Mouse (Mus musculus): ENCODE data around the gene Pigt. TPM values are rescaled to one million over a fixed set of nuclear protein-coding genes. Genes with fewer than 3 reads are reported as not detected.

Pigt gene
- total RNA-seq, 1 experiment from 2014 or later: 28.1 TPM

DNA sequence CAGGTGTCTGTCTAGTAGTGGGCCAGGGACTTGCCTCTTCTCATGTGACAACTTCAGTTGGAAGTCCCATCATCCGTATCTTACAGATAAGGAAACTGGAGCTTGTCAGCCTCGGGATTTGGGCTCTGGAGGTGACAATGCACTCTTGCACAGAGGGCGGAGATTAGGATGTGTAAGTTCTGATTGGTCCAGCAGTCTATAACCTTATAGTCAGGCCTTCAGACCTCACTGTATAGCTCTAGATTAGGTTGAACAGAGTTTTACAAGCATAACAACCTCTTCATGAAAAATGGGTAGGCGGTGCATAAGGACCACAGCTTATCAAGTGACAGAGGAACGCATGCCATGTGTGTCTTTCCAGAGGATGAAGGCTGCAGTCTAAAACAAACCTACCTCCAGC lies 30.5 kb upstream of the Pigt start:
- ATAC-seq (replicated peaks in 1 of 2; ENCODE audit: insufficient read depth in 1 of 2, low FRiP score in 2 of 2, low TSS enrichment in 1 of 2, low read depth in 1 of 2, poor library complexity in 2 of 2, severe bottlenecking in 2 of 2): no peak

- ATAC-seq (replicated peaks in 1 of 2; ENCODE audit: insufficient read depth in 1 of 2, low FRiP score in 2 of 2, low TSS enrichment in 1 of 2, low read depth in 1 of 2, poor library complexity in 2 of 2, severe bottlenecking in 2 of 2): peak; percentile 64 to 67; a peak in 3 of 4 replicates
Observed at GRCm38 (mm10) chr2:164470254-164470653, 27.1 kb upstream of the Pigt start.

DNA sequence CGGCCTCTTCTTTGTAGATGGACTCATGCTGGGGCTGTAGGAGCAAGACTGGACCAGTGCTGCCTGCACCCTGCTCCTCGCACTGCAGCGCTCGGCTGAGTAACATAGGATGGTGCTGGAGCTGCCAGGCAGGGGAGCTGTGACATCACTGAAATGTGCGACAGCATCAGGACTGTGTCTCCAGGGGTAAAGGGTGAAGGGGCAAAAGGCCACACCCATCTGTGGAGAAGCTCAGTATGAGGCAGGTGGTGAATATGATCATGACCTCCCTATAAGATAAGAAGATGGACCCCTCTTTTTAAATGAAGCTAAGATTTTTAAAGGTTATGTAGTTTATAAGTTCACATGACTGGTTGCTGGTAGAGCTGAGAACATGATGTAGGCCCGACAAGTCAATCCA lies 23.7 kb upstream of the Pigt start, which contains the start of gene Trp53tg5:
Gene Trp53tg5 (minus strand): TSS at position 101 of the 400 bp plus-strand sequence.
- no peak for ATAC-seq (replicated peaks in 1 of 2; ENCODE audit: insufficient read depth in 1 of 2, low FRiP score in 2 of 2, low TSS enrichment in 1 of 2, low read depth in 1 of 2, poor library complexity in 2 of 2, severe bottlenecking in 2 of 2)

GRCm38 (mm10) chr2:164485681-164486257 lies 11.6 kb upstream of the Pigt start, which contains the start of gene Dbndd2:
Dbndd2 (plus strand) TSS chr2:164486106.
- ATAC-seq (replicated peaks in 1 of 2; ENCODE audit: insufficient read depth in 1 of 2, low FRiP score in 2 of 2, low TSS enrichment in 1 of 2, low read depth in 1 of 2, poor library complexity in 2 of 2, severe bottlenecking in 2 of 2): 0 out of 4 replicates have a peak, but pooled peaks of 1 of the 2 experiments have one; percentile 2

DNA sequence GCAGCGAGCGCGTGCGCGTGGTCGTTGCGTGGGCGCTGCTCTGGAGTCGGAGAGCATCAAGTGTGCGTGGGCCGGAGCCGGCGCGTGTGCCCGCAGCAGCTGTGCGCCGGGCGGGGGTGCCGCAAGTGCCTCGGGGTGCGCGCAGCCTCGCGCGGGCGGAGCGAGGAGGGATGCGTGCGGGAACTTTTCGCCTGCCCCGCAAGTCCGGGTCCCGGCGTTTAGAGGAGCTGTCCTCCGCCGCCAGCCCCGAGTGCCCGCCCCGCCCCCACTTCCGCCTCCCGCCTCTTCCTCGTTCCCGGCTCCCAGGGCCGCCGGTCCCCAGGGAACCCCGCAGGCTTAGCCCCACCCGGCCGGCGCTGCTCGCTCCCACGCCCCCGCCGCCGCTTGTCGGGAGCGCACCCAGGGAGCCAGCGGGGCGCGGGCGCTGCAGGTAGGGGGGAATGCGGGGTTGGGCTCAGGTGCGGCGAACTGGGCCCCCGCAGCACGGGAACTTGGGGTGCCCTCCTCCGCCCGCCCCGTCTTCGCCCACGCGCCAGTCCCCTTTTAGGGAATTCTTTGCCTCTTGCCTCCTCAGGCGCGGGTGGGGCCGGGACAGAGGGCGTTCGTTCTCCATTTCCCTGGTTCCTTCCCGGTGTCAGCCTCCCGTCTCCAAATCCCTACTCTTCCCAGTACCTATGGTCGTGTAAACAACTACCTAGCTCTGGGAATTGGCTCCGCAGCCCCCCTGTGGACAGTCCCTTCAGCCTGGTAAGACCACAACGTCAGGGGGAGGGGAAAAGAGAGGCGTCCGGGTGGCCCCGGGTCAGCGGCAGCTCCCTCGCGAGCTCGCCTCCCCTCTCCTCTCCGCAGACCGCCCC lies 10.8 kb upstream of the Pigt start:
- peak in 1 of 2 experiments; percentile 50; a peak in 1 of 4 replicates for ATAC-seq (replicated peaks in 1 of 2; ENCODE audit: insufficient read depth in 1 of 2, low FRiP score in 2 of 2, low TSS enrichment in 1 of 2, low read depth in 1 of 2, poor library complexity in 2 of 2, severe bottlenecking in 2 of 2)

- 0 out of 4 replicates have a peak, but pooled peaks of 1 of the 2 experiments have one; percentile 3 for ATAC-seq (replicated peaks in 1 of 2; ENCODE audit: insufficient read depth in 1 of 2, low FRiP score in 2 of 2, low TSS enrichment in 1 of 2, low read depth in 1 of 2, poor library complexity in 2 of 2, severe bottlenecking in 2 of 2)
Observed at GRCm38 (mm10) chr2:164487115-164487527, 10.2 kb upstream of the Pigt start.

DNA sequence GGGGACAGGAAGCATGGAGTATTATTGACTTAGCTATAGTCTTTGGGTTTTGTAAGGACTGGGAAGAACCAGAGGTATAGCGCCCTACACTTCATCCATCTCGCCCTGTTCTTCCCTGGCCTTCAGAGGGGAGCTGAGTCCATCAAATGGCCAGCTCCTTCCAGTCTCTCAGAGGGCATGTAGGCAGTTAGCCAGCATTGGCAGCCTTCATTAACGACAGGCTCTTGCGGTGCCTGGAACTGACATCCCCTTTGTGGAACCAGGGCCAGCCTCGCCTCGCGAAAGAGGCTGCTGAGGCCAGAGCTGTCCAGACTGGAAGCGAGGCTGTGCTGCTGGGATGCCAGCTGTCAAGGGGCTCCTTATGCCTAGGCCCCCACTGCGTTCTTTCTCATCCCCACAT lies 9.5 kb upstream of the Pigt start:
- ATAC-seq (replicated peaks in 1 of 2; ENCODE audit: insufficient read depth in 1 of 2, low FRiP score in 2 of 2, low TSS enrichment in 1 of 2, low read depth in 1 of 2, poor library complexity in 2 of 2, severe bottlenecking in 2 of 2): no peak

DNA sequence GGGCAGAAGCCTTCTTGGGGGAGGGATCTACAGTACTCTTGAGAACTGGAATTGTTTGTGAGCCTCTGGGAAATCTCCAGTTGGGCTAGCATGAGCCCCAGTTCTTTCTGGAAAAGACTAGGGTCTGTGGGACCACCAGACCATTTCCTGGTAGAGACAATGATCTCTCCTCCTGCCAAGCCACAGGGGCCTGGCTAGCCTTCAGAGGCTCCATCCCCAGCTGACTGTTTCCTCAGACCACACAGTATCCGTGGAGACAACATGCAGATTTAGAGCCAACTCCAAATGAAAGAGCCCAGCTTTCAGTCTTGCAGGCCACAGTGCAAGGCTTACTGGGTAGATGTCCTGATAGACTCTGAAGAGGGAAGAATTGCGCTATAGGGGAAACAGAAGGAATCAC lies 3.2 kb upstream of the Pigt start:
- no peak for ATAC-seq (replicated peaks in 1 of 2; ENCODE audit: insufficient read depth in 1 of 2, low FRiP score in 2 of 2, low TSS enrichment in 1 of 2, low read depth in 1 of 2, poor library complexity in 2 of 2, severe bottlenecking in 2 of 2)

DNA sequence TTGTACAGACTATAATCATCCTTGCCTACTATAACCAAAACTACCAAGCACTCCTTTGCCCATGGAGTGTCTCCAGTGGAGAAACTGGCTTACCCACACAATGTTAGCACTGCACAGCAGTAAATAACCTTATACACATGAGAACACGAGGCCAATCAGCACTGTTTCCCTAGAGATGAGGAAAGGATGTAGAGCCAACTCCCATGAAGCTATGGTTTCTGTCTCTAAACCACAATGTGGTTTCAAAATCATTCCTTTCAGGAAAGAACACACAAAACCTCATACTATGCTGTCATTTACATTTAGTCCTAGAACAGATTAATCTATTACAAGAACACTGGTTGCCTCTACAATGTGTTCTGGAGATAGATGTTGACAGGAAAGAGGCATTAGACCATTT lies 989 bp upstream of the Pigt start:
- ATAC-seq (replicated peaks in 1 of 2; ENCODE audit: insufficient read depth in 1 of 2, low FRiP score in 2 of 2, low TSS enrichment in 1 of 2, low read depth in 1 of 2, poor library complexity in 2 of 2, severe bottlenecking in 2 of 2): no peak

DNA sequence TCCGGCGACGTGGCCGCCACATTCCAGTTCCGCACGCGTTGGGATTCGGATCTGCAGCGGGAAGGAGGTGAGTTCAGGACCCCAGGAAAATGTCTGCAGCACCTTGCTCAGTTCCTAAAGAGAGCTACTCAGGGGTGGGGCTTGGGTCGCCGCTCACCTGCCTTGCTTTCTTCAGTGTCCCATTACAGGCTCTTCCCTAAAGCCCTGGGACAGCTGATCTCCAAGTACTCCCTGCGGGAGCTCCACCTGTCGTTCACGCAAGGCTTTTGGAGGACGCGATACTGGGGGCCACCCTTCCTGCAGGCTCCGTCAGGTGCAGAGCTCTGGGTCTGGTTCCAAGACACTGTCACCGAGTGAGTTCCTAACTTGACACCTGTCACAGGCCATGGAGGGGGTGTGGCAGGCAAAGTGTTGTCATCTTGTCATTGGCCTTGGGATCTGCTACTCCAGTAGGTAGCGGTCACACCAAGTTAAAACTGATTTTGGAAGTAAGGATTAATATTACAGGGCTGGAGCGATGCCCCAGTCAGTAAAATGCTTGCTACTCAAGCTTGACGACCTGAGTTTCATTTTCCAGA lies 460 bp downstream of the Pigt start:
- peak in 1 of 2 experiments; percentile 21; a peak in 1 of 4 replicates for ATAC-seq (replicated peaks in 1 of 2; ENCODE audit: insufficient read depth in 1 of 2, low FRiP score in 2 of 2, low TSS enrichment in 1 of 2, low read depth in 1 of 2, poor library complexity in 2 of 2, severe bottlenecking in 2 of 2)

GRCm38 (mm10) chr2:164499317-164499716 lies 2.0 kb downstream of the Pigt start:
- ATAC-seq (replicated peaks in 1 of 2; ENCODE audit: insufficient read depth in 1 of 2, low FRiP score in 2 of 2, low TSS enrichment in 1 of 2, low read depth in 1 of 2, poor library complexity in 2 of 2, severe bottlenecking in 2 of 2): no peak

- no peak for ATAC-seq (replicated peaks in 1 of 2; ENCODE audit: insufficient read depth in 1 of 2, low FRiP score in 2 of 2, low TSS enrichment in 1 of 2, low read depth in 1 of 2, poor library complexity in 2 of 2, severe bottlenecking in 2 of 2)
Observed at GRCm38 (mm10) chr2:164500511-164500910, 3.2 kb downstream of the Pigt start.

- no peak for ATAC-seq (replicated peaks in 1 of 2; ENCODE audit: insufficient read depth in 1 of 2, low FRiP score in 2 of 2, low TSS enrichment in 1 of 2, low read depth in 1 of 2, poor library complexity in 2 of 2, severe bottlenecking in 2 of 2)
Observed at GRCm38 (mm10) chr2:164504919-164505318, 7.6 kb downstream of the Pigt start.

- ATAC-seq (replicated peaks in 1 of 2; ENCODE audit: insufficient read depth in 1 of 2, low FRiP score in 2 of 2, low TSS enrichment in 1 of 2, low read depth in 1 of 2, poor library complexity in 2 of 2, severe bottlenecking in 2 of 2): no peak
Observed at GRCm38 (mm10) chr2:164505619-164506347, 8.5 kb downstream of the Pigt start.

DNA sequence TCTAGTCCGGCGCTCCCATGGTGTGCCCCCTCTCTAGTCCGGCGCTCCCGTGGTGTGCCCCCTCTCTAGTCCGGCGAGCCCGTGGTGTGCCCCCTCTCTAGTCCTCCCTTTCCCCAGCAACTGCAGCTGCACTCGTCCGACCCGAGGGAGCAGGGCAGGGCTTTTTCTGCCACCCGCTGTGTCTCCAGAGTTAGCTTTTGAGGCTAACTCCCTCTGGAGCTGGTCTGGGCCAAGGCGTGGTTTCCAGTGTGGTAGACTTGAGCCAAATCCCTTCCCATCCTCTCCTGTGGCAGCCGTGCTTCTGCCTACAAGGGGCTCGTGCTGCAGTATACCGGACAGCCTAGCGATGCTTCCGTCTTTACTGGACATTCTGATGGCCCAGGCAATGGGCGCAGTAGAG lies 10.5 kb downstream of the Pigt start:
- ATAC-seq (replicated peaks in 1 of 2; ENCODE audit: insufficient read depth in 1 of 2, low FRiP score in 2 of 2, low TSS enrichment in 1 of 2, low read depth in 1 of 2, poor library complexity in 2 of 2, severe bottlenecking in 2 of 2): no peak

DNA sequence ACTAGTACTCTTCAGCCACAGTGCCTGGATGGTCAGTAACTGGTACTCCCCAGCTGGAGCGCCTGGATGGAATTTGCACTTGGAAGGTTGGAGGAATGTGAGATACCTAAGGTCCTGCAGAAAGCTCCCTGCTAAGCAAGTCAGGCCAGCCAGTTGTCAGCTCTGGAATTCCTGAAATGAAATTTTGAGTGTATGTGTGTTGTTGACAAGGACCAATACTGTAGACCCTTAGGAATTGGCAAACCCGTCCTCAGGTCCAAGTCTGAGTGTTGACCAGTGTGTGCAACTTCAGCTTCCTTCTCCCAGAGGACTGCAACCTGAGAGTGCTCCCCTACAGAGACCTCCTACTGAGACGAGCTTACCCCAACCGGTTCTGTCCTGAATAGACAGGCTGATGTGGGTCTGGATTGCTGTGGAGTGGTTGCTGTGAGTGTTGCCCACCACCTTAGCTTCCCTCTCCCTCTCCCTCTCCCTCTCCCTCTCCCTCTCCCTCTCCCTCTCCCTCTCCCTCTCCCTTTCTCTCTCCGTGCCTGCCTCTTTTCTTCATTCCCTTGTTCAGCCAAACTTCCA lies 13.4 kb downstream of the Pigt start:
- ATAC-seq (replicated peaks in 1 of 2; ENCODE audit: insufficient read depth in 1 of 2, low FRiP score in 2 of 2, low TSS enrichment in 1 of 2, low read depth in 1 of 2, poor library complexity in 2 of 2, severe bottlenecking in 2 of 2): no peak
